Mouse (Mus musculus) midbrain, postnatal 0 days (tissue): ENCODE measurements at regions not wholly inside any gene's neighbourhood (a gene's known extent, or its start where the extent isn't known, plus 50 kb on each side); places are given as distances from the start of the nearest gene placed in this dataset.

ENCODE experiments used
- ATAC-seq: fragments of 200-750 bp; cut with Nextera tagmentation; 2 replicates; pipeline ENCODE4 v1.8.0; 2017; ENCODE audit warnings: moderate number of reproducible peaks, mild to moderate bottlenecking, moderate TSS enrichment, moderate library complexity; ENCODE audit not compliant: low FRiP score
- DNase-seq: peaks from one replicate; pipeline ENCODE4 v3.0.0-alpha.2; 2015; ENCODE audit warnings: low spot score
- H3K27ac ChIP-seq: fragments of 300-500 bp; sonication (generic); 2 replicates; pipeline ENCODE4 v1.5.1; 2014; ENCODE audit warnings: low read depth, mild to moderate bottlenecking, low read length, mixed read lengths
- H3K27me3 ChIP-seq: fragments of 300-500 bp; sonication (generic); 2 replicates; pipeline ENCODE4 v1.6.1; 2014; ENCODE audit warnings: low read length, control low read depth, mixed read lengths; ENCODE audit not compliant: insufficient read depth
- H3K36me3 ChIP-seq: fragments of 300-500 bp; sonication (generic); 2 replicates; pipeline ENCODE4 v1.6.1; 2014; ENCODE audit warnings: low read length, control low read depth, mixed read lengths; ENCODE audit not compliant: insufficient read depth
- H3K4me1 ChIP-seq: fragments of 300-500 bp; sonication (generic); 2 replicates; pipeline ENCODE4 v1.6.1; 2014; ENCODE audit warnings: mild to moderate bottlenecking, control low read depth, antibody characterized with exemption, low read length, mixed read lengths; ENCODE audit not compliant: insufficient read depth
- H3K4me2 ChIP-seq: fragments of 300-500 bp; sonication (generic); 2 replicates; pipeline ENCODE4 v1.6.1; 2014; ENCODE audit warnings: low read depth, mild to moderate bottlenecking, low read length, mixed read lengths; ENCODE audit not compliant: poor library complexity, severe bottlenecking
- H3K4me3 ChIP-seq: fragments of 300-500 bp; sonication (generic); 2 replicates; pipeline ENCODE4 v1.5.1; 2014; ENCODE audit warnings: low read depth, mild to moderate bottlenecking, low read length, moderate library complexity
- H3K9ac ChIP-seq: fragments of 300-500 bp; sonication (generic); replicated peaks from 2 replicates; pipeline ENCODE4 v1.6.1; 2014; ENCODE audit warnings: mild to moderate bottlenecking, low read length, moderate library complexity, mixed read lengths; ENCODE audit not compliant: poor library complexity, severe bottlenecking
- H3K9me3 ChIP-seq: fragments of 300-500 bp; sonication (generic); 2 replicates; pipeline ENCODE4 v1.6.1; 2016; ENCODE audit warnings: low read length, control low read depth
- CTCF ChIP-seq: IDR thresholded peaks from 2 replicates; pipeline ENCODE4 v1.5.1; 2016; ENCODE audit warnings: antibody characterized with exemption, mild to moderate bottlenecking
- WGBS: fragments of 180-500 bp; shearing (Covaris S2); extraction: QIAGEN DNeasy Blood & Tissue Kit; methylation state at CpG from one replicate; pipeline ENCODE4 v1.1.7; 2014; 5-methylcytosine and 5-hydroxymethylcytosine counted together

- Histone ChIP-seq H3K9me3 (no peaks in the 10 kb centered on the region), H3K4me1 (no peaks in the 10 kb centered on the region), H3K27me3 (no peaks in the 10 kb centered on the region), H3K4me3 (no peak overlapping the region), H3K4me2 (no peak overlapping the region), H3K36me3 (no peaks in the 10 kb centered on the region), H3K9ac (no peak overlapping the region), H3K27ac (no peak overlapping the region)
- TF ChIP-seq CTCF = no peak
- DNase-seq (peak; percentile 11), ATAC-seq (no peak)
- WGBS = 20% methylated on average over 2 of the region's 2 CpGs
These were observed 1326.1 kb downstream of the Diaph3 start for GRCm38 (mm10) chr14:85814920-85815319.

- no peak overlapping the region for H3K4me3 ChIP-seq
- no peak overlapping the region for H3K4me2 ChIP-seq
- H3K4me1 ChIP-seq = no peaks in the 10 kb centered on the region
- no peaks in the 10 kb centered on the region for H3K36me3 ChIP-seq
- no peak overlapping the region for H3K27ac ChIP-seq
- no peak for ATAC-seq
- 57% methylated on average over 3 of the region's 3 CpGs for WGBS
- no peak overlapping the region for H3K9ac ChIP-seq
- no peaks in the 10 kb centered on the region for H3K9me3 ChIP-seq
- no peak for TF ChIP-seq CTCF
- DNase-seq = no peak
- H3K27me3 ChIP-seq = no peaks in the 10 kb centered on the region
These were observed 1341.0 kb downstream of the Pcdh17 start for GRCm38 (mm10) chr14:85784386-85784785.

DNA sequence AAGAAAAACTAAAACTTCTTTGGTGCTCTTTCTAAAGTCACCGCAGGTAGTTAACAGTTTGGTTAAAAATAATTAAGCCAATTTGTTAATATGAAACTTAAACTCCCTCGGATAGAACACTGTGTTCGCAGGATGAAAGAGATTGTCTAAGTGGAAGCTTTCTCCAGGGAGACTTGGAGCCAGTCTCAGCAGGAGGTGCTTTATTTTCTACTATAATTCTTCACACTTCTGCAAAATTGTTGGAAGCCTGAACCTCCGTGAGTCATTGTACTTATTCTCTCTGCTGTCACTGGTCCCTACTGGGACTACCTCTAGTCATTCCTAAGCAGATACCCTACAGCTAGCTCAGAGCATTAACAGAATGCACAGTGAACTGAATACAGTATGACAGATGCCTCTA is 1327.3 kb downstream of the Pcdh17 start:
- H3K9me3 ChIP-seq = no peaks in the 10 kb centered on the region
- no peak overlapping the region for H3K27ac ChIP-seq
- H3K9ac ChIP-seq = no peak overlapping the region
- H3K4me3 ChIP-seq = no peak overlapping the region
- TF ChIP-seq CTCF = no peak
- ATAC-seq (no peak), DNase-seq (peak; percentile 11)
- H3K4me1 ChIP-seq = no peaks in the 10 kb centered on the region
- no peak overlapping the region for H3K4me2 ChIP-seq
- H3K27me3 ChIP-seq = no peaks in the 10 kb centered on the region
- H3K36me3 ChIP-seq = no peaks in the 10 kb centered on the region
- 39% methylated on average over 4 of the region's 4 CpGs for whole genome bisulfite sequencing

- no peaks in the 10 kb centered on the region for H3K9me3 ChIP-seq
- H3K4me3 ChIP-seq = no peak overlapping the region
- 63% methylated on average over 5 of the region's 5 CpGs for WGBS
- H3K36me3 ChIP-seq = no peaks in the 10 kb centered on the region
- H3K9ac ChIP-seq = no peak overlapping the region
- H3K27ac ChIP-seq = no peak overlapping the region
- H3K27me3 ChIP-seq = no peaks in the 10 kb centered on the region
- DNase-seq (no peak), ATAC-seq (no peak)
- no peaks in the 10 kb centered on the region for H3K4me1 ChIP-seq
- no peak for TF ChIP-seq CTCF
- no peak overlapping the region for H3K4me2 ChIP-seq
These were observed 1324.9 kb downstream of the Pcdh17 start for GRCm38 (mm10) chr14:85768301-85768700.

- DNase-seq (no peak), ATAC-seq (no peak)
- no peaks in the 10 kb centered on the region for H3K9me3 ChIP-seq
- 88% methylated on average over 1 of the region's 1 CpGs for WGBS
- no peak for TF ChIP-seq CTCF
- no peak overlapping the region for H3K4me3 ChIP-seq
- H3K9ac ChIP-seq = no peak overlapping the region
- H3K36me3 ChIP-seq = no peaks in the 10 kb centered on the region
- H3K27ac ChIP-seq = no peak overlapping the region
- no peaks in the 10 kb centered on the region for H3K4me1 ChIP-seq
- no peak overlapping the region for H3K4me2 ChIP-seq
- no peaks in the 10 kb centered on the region for H3K27me3 ChIP-seq
These were observed 1314.0 kb downstream of the Pcdh17 start for GRCm38 (mm10) chr14:85757343-85757742.

- no peak overlapping the region for H3K4me3 ChIP-seq
- H3K9ac ChIP-seq = no peak overlapping the region
- 72% methylated on average over 4 of the region's 4 CpGs for WGBS
- ATAC-seq (no peak), DNase-seq (no peak)
- H3K27ac ChIP-seq = no peak overlapping the region
- no peak overlapping the region for H3K4me2 ChIP-seq
- no peaks in the 10 kb centered on the region for H3K27me3 ChIP-seq
- TF ChIP-seq CTCF = no peak
- no peaks in the 10 kb centered on the region for H3K9me3 ChIP-seq
- H3K36me3 ChIP-seq = no peaks in the 10 kb centered on the region
- no peaks in the 10 kb centered on the region for H3K4me1 ChIP-seq
These were observed 1295.2 kb downstream of the Pcdh17 start for GRCm38 (mm10) chr14:85738567-85738966.
